Mouse (Mus musculus): ENCODE data around the gene Rbpms2.

Gene Rbpms2

DNA sequence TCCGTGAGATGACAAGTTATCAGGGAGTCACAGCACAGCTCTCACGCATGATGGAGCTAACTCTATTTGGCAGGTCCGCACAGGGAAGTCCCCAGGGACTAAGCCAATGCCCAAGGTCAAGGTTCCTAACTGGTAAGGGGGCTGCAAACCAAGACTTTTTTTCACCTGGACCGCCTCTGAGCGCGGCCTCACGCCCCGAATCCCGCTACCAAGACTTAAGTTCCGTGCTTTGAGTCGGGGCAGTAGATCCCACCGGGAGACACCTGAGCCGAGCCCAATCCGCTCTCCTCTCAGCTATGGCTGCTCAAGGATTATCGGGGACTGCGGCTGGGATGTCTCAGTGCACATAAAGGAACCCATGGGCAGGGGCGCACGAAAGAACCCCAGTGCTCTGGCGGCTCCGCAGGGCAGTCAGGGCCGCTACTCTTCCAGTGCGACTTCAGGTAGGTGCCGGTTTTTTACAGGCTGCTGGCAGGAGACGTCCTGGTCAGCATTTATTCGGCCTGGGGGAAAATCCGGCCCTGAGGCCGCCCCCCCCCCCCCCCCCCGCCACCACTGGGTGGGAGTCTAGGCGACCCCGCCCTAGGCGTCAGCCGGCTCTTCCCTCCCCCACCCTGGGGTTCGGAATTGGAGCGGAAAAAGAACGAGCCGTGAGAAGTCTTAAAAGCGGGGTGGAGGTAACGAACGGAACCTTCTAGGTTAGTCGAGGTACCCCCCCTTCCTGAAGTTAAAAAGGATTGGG lies at the start of gene Rbpms2:
Rbpms2 (plus strand) TSS at position 624 of the 742 bp plus-strand sequence.
- DNase-seq (ENCODE audit: low spot score), result no peak

DNA sequence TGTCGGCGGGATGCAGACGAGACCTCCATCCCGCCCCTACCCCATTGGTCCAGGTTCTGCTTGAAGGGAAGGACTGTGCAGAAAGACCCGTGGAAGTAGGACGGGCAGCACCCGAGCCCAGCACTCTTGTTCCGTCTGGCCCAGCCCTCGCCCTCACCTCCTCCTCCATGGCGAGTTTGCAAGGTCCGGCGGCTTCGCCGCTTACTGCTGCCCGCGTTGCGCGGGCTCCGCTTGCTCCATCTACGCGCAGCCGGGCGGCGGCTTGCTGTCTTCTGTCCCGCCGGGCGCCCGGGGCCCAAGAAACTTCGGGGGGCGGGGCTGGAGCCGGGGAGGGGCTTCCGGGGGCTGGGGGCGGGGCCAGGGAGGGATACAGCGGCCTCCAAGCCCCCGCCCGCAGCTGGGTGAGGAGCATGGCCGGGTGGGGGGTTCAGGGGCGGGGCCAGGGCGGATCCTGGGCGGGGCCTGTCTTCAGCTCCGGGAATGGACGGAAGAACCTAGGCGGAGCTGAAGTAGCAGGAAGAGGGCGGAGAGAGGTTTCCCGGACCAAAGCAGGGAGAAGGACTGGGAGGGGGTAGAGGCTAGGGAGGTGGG lies 49.6 kb upstream of the Rbpms2 start, which contains the start of gene Plekho2:
Plekho2 (minus strand) TSS at position 260 of the 591 bp plus-strand sequence.
- DNase-seq (ENCODE audit: low spot score), result peak; percentile 59

DNA sequence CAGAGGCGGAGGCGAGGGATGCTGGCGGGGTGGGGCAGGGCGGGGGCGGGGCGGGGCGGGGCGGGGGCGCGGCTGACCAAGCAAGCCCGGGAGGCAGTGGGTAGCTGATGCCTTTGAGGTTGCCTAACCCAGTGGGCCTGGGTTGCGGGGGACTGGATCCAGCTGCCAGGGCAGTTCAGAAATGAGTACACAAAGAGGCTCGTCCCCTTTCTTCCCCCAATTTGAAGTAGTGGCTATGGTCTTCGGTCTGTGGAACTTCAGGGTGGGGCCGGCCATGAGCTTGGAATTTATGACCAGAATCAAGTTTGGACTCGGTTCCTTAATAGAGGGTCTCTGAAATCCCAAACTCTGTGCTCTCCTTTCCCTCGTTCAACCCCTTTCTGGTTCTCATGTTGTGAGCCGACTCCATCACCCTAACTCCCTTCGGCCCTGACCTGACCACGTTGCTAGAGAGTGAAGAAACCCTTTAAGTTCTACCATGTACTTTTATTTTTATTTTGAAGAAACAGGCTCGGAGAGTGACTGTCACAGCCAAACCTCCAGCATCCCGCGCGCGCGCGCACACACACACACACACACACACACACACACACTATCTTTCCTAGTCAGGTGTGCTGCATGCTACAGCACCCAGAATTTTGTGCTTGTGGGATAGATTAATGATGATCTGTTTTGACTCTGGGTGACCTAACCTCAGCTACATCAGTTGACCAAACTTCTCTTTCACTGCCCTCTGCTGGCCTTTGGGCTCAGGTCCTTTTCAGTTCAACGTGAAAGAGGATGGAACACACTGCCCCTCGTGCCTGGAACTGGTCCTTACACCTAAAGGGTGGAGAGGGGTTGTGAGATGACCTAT lies 48.8 kb upstream of the Rbpms2 start:
- no peak for DNase-seq (ENCODE audit: low spot score)

GRCm38 (mm10) chr9:65583045-65583444 lies 46.4 kb upstream of the Rbpms2 start:
- no peak for DNase-seq (ENCODE audit: low spot score)

DNA sequence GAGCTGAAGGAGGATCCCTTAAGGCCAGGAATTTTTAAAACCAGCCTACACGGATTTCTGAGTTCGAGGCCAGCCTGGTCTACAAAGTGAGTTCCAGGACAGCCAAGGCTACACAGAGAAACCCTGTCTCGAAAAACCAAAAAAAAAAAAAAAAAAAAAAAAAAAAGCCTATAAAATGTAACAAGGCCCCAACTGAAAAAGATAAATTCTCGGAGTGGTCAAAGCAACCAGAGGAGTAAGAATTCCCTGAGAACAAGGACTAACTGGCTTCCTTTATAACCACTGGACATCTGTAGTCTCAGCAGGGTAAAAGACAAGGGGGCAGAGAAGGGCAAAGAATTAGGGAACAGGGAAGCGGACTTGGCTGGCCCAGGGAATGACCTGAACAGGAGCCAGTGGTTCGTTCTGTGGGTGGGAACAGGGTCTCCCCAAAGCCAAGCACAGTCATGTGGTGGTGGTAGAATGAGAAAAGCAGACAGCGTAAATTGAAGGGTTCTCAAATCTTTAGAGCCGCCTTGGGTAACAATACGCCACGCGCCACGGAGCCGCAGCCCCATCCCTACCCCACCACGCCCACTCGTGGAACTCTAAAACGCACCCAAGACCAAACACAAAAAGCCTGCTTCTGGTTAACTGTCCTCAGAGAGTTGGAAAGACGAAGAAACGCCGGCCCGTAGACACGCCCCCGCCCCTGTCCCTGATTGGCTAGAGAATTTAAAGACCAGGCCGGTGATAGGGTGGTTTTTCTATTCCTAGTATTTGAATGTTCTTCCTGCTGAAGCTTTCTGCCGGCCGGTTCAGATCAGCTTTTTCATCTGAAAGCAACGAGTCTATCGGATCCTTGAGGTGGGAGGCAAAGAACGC lies 42.8 kb upstream of the Rbpms2 start, which contains the start of gene Pif1:
Pif1 (plus strand) TSS at position 755 of the 864 bp plus-strand sequence.
- no peak for DNase-seq (ENCODE audit: low spot score)

DNA sequence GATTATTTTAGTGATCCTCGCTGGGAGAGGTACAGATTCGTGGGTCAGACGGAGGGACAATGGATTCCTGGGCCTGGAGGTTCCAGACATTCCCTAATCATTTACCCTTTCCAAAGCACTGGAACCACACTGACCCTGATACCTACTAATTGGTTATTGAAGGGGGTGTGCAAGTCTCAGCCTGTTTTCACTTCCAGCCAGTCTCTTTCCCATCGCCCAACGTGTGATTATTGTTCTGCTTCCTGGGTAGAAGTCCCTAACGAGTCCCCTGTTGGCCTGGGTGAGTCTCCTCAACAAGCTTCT lies 42.2 kb upstream of the Rbpms2 start:
- DNase-seq (ENCODE audit: low spot score), result no peak

DNA sequence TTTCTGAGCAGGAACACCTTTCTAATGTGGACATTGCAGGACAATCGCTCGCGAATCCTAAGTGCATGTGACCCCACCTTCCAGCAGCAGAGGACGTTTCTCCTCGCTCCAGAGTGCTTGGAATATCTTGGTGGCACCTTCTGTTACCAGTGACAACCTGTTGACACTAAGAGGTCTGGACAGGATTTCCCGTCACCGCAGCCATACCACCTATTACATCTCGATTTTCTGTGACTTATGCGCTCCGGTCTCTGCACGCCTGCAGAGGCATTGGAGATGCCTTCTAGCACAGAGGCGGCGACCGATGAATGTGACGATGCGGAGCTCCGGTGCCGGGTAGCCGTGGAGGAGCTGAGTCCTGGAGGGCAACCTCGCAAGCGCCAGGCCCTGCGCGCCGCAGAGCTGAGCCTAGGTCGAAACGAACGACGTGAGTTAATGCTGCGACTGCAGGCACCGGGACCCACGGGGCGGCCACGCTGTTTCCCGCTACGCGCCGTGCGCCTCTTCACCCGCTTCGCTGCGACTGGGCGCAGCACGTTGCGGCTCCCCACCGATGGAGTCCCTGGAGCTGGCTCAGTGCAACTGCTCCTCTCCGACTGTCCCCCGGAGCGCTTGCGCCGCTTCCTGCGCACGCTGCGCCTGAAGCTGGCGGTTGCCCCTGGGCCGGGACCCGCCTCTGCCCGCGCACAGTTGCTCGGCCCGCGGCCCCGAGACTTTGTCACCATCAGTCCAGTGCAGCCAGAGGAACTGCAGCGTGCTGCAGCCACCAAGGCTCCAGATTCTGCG lies 41.7 kb upstream of the Rbpms2 start:
- no peak for DNase-seq (ENCODE audit: low spot score)

DNA sequence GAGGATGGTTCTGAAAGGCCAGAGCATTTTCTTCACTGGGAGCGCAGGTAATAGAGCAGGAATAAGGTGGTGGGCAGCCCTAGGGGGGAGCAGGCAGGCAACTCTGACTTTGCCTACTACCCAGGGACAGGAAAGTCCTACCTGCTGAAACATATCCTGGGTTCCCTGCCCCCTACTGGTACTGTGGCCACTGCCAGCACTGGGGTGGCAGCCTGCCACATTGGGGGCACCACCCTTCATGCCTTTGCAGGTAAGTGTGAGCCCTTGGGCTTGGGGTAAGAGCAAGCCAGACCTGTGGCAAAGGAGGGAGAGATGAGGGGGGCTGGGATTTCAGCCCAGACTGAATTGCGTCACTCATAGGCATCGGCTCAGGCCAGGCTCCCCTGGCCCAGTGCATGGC lies 40.4 kb upstream of the Rbpms2 start:
- DNase-seq (ENCODE audit: low spot score), result no peak

DNA sequence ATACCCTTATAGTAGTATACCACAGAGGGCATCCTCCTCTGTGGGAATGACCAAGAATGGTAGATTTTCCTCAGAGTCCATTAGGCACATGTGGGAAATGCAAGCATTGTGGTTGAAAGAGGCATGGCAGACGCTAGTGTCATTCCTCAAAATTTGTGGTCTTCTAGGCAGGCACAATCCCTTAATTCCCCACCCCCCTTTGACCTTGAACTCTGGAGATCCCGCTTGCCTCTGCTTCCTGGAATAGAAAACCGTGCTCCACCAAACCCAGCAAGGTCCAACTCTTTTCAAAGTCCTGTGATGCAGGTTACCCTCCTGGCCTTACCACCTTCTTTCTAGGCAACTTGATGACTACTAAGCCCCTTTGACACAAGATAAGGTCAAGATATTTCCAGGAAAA lies 36.7 kb upstream of the Rbpms2 start:
- no peak for DNase-seq (ENCODE audit: low spot score)

DNA sequence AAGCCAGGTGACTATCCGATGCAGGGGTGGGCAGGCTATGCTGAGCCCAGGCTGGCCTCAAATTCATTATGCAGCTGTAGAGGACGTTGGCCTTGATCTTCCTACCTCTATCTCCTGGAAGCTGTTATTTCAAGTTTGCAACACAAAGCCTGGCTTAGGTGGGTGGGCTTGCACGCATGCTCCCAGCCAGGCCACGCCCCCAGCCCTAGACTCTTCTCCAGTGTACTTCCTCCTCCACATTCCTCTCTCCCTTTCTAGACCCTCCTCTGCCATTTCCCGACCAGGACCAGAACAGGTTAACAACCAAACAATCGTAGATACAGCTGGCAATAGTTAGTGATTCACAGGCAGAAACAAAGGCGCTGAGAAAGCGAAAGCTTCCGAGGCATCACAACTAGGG lies 35.9 kb upstream of the Rbpms2 start:
- no peak for DNase-seq (ENCODE audit: low spot score)

- DNase-seq (ENCODE audit: low spot score), result no peak
Measured at GRCm38 (mm10) chr9:65598765-65599249, 30.6 kb upstream of the Rbpms2 start.

- DNase-seq (ENCODE audit: low spot score), result no peak
Measured at GRCm38 (mm10) chr9:65600951-65601350, 28.5 kb upstream of the Rbpms2 start.

- DNase-seq (ENCODE audit: low spot score), result no peak
Measured at GRCm38 (mm10) chr9:65603401-65604102, 25.9 kb upstream of the Rbpms2 start.

- DNase-seq (ENCODE audit: low spot score), result no peak
Measured at GRCm38 (mm10) chr9:65605471-65606136, 23.8 kb upstream of the Rbpms2 start.

DNA sequence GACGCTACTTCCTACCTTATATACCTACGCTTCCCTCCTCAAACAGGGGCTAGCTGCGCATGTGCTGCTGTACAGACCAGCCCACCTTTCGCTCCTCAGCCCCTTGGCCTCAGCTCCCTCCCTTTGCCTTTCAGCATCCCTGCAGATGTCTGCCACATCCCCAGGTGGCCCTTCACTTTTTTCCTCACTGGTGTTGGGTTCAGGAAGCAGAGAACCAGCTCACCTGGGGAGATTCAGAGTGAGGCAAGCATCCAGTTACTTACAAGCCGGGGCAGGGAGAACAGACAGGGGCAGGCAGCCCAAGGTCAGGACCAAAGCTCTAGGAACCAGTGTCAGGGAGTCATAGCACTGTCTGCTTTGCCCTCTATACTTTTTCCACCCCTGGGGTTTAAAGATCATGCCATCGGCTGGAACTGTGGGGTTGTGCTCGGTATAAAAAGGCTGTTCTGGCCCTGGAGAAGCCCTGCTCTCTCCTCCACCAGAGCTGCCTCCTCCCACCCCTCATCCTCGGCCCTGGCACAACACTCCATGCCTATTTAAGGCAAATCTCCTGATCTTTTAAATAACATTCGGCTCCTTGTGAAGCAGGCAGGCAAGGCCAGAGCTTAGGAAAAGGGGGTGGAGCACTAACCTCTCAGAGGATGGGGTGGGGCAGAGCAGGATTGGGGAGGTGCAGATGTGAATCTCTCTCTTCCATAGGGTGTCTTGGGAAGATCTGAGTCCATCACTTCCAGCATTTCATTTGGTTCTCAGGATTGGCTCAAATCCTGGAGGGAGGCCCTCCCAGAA lies 22.9 kb upstream of the Rbpms2 start:
- no peak for DNase-seq (ENCODE audit: low spot score)

GRCm38 (mm10) chr9:65607120-65607519 lies 22.3 kb upstream of the Rbpms2 start:
- no peak for DNase-seq (ENCODE audit: low spot score)

DNA sequence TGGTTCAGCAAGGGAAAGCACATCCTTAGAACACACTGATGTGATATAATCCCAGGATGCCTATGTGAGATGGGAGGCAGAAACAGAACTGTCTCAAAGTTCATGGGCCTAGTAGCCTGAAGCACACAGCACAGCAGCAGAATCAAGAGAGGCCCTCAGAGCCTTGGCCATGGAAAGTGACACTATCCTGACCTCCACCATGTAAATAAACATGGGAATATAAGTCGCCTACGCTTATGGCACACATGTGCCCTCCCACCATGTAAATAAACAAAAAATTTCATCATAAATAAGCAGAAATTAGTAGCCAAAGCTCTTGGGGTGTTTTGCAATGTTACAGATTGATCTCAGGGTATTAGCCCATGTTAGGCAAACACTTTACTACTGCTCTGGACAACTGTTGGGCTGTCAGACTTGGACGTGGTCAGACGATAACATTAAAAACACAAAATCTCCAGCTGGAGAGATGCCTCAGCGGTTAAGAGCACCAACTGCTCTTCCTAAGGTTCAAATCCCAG lies 17.4 kb upstream of the Rbpms2 start:
- no peak for DNase-seq (ENCODE audit: low spot score)

DNA sequence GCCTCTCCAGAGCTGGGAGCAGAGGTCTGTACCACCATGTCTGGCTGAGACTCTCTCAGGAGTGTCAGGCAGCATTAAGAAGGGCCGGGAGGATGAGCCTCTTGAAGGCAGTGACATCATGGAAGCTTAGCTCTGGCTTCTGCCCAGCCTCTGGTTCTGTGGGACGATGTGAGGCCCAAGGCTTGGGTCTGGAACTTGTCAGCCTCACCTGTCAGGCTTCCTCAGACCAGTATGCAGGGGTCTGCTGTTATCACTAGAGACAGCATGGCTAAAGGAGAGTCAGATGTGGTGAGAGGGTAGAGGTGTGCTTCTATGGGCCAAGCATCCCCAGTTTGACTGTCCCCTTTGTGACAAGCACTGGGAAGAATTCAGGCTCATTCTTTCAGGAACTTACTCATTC lies 16.4 kb upstream of the Rbpms2 start:
- no peak for DNase-seq (ENCODE audit: low spot score)

- no peak for DNase-seq (ENCODE audit: low spot score)
Measured at GRCm38 (mm10) chr9:65619311-65619710, 10.1 kb upstream of the Rbpms2 start.

All from urinary bladder, postnatal 10 days (tissue).